Mouse (Mus musculus) kidney, postnatal 14 days (tissue): Measurements from ENCODE around the gene Zfp654.

Source experiments
- DNase-seq: peaks from one replicate; pipeline ENCODE4 v3.0.0; 2022; ENCODE audit warnings: mixed read lengths

The Zfp654 gene

DNA sequence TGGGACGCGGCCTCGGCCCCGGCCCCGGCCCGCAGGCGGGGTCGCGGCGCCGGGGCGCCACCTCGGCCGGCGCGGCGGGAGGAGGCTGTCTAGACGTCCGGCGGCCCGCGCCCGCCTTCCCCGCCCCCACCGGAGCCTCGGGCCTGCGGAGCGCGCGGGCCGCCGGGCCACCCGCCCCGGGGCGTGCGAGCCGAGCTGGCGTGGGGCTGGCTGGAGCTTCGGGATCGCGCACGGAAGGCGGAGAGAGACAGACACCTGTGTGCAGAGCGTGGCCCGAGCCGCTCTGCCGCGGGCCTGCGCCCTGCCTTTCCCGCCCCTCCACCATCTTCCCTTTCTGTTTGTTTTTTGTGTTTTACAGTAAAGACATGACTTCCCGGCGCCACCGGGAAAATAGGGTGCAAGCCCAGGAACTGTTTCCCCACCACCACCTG lies 1.0 kb upstream of the Zfp654 start:
- DNase-seq, result peak; percentile 73

DNA sequence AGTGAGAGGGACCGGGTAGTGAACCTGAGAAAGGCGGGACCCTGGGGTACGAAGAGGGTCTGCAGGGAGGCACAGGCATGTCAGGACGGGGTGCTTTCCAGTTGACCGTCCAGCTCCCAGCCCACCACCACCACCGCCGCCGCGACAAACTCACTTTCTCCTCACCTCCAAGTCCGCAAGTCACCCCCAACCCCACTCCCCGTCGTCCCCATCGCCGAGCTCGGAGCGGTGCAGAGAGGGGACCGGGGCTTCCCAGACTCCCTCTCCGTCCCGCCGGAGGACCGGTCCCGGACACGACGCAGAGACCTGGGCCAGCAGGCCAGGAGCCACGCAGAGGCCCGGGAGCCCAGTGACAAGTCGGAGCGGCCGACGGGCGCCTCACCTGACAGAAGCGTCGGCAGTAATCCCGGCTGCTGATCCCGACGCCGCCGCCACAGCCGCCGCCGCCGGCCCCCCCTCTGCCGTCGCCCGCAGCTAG lies 328 bp downstream of the Zfp654 start:
- DNase-seq, result no peak

DNA sequence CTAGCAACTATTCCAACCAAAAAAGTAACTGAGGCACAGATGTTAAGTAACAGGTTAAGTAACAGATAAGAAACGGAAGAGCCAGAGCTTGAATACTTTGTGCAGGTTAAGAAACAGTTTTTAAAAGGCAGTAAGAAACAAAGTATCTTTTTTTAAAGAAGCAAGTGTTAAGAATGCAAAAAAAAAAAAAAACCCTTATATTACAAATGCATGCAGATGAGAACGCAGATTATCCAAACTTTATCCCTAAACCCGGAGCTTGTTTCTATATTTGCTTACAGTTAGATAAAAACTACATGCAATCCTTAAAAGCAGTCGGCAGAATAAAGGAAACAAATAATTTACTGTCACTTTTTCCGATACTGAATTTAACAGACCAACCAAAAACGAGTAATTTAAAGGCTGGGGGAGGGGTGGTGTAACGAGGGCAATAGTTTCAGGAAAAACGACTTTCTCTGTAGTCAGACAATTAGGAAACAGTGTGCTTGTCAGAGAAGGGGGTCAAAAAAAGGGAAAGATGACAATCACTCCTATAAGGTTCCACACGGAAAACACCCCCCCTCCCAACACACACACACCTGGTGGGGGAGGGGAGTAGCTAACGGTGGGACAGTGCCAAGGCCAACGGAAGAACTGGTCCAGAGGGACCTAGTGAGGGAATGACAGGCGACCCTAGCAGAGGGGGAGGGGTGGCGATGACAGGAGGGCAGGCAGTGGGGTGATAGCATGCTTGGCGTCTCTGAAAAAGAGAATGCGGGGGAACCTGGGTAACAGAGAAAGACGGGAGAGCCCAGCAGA lies 966 bp downstream of the Zfp654 start:
- peak; percentile 36 for DNase-seq

DNA sequence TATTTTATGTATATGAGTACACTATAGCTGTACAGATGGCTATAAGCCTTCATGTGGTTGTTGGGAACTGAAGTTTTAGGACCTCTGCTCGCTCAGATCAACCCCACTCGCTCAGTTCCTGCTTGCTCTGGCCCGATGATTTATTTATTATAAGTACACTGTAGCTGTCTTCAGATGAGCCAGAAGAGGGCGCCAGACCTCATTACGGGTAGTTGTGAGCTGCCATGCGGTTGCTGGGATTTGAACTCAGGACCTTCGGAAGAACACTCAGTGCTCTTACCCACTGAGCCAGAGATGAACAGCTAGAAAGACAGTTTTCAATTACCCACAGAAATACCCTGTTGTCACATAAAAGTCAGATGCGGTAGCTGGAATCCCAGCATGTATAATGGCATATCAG lies 5.5 kb downstream of the Zfp654 start:
- DNase-seq, result no peak

DNA sequence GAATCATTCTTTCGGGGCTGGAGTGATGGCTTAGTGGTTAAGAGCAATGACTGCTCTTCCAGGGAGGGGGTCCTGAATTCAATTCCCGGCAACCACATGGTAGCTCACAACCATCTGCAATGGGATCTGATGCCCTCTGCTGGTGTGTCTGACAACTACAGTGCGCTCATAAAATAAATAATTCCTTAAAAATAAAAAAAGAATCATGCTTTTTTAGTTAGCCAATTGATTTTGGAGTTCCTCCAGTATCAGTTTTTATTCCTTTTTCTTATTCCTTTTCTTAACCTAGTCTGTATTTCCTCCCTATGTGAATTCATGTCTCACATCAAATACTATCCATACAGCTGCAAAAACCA lies 9.1 kb downstream of the Zfp654 start:
- DNase-seq, result no peak

DNA sequence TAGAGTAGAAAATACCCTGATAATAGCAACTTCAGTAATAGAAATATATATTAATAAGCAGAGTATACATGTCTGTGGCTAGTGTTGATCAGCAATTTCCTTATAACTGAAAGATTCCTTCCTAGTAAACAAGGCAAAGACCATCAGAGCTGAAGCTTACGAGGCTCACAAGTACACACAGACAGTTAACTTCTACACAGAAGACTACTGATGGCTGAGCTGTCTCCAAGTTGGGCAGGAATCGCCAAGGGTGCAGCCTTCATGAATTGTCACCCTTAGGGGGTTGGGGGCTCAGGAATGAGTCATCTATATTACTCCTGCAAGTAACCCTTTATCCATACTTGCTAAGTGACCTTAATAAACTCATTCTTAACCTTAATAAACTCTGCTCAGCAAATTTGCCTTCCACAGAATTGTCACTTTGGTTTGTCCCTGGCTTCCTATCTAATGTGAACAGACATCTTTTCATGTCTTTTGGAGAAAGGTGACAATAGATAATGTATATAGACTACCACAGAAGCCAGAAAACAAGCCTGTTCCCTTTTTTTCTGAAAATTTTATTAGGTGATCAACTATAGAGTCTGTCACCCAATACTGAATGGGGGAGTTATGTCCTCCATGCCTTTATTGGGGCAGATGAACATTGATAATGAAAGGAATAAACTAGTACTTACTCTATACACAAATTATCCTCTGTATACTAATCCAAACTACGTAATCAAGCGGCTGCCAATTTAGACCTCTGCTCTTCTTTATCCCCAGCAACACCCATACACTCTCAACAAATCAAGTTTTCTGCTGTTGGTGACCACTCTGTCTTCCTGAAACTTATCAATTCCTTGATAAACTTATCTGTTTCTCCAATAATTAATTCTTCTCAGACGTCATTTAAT lies 9.7 kb downstream of the Zfp654 start:
- DNase-seq, result no peak

DNA sequence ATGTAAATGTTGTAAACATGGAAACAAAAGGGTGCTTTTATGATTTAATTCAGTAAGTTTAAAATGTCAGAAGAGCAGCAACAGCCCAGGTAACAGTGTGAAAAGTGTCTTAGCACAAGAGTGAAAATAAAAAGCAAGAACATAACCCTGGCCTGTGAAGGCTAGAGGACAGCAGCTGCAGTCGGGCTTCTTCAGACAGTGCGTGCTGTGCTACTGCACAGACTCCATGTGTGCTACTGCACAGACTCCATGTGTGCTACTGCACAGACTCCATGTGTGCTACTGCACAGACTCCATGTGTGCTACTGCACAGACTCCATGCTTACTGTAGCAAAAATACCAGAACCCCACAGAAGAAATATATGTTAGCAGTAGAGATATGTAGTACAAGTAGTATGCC lies 14.7 kb downstream of the Zfp654 start:
- no peak for DNase-seq

DNA sequence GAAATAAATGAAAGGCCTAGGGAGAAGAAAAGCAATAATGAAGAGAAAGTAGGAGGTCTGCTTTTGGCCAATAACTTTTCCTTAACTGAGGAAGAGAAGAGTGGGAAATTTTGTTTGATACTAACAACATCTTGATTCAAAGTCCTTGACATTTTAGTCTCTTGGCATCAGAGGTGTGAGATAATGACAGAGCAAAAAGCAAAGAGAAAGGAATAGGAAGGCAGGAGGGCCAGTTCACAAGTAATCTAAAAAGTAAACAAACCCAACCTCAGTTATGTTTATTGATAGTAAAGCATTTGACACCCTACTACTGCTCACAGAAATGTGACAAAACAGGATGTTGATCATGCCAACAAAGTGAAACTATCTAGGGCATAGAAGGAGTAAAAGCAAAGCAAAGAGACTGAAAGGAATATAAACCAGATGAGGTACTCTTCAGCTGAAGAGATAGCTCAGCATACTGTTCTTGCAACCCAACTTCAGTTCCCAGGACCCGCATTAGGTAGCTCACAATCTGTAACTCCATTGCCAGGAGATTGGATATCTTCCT lies 15.4 kb downstream of the Zfp654 start:
- DNase-seq, result no peak

DNA sequence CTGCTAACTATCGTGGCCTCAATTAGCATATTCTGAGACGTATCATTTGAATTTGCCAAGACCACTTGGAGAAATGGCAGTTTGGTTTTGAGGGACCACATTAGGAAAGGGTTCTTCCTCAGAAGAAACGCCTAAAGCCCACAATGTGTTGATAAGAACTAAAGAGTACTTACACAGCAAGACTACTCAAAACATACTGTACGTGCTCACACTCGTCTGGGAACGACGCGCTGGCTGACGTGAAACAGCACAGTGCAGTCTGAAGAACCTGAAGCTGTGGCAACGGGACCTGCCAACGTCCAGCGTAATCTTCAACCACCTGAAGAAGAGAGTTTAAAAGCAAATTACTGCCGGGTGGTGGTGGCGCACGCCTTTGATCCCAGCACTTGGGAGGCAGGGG lies 21.2 kb downstream of the Zfp654 start:
- DNase-seq, result no peak

DNA sequence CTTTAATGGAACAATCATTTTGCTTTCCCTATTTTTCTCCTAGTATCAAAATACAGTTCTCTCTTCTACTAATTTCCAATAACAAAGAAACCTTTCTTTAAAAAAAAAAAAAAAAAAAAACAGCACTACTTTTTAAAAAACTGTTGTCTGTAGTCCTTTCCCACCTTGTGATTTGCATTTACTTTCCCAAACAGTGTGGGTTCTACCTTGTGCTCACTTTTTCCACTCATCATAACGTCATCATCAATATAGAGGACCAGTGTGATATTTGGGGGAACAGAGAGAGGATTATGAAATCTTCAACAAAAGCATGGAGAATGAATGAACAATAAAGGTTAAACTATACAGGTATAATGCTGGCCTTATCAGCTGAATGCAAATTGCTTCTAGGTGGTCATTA lies 27.0 kb downstream of the Zfp654 start:
- no peak for DNase-seq

DNA sequence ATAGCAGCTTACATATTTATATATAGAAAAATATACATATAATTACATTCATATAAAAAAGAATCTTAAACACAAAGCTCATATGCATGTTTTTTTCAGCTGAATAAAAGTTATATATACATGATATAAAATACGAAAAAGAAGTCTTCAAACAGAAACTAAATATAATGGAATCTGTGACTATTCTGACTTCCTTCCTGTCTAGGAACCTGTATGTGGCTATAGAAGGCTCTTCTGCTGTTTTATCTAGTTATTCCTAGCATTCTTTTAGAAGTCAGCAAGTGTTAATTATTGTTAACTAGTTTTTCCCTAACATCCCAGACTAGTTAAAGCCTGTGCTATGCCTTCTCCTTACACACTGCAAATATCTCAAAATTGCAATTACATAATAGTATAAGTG lies 27.6 kb downstream of the Zfp654 start:
- no peak for DNase-seq

DNA sequence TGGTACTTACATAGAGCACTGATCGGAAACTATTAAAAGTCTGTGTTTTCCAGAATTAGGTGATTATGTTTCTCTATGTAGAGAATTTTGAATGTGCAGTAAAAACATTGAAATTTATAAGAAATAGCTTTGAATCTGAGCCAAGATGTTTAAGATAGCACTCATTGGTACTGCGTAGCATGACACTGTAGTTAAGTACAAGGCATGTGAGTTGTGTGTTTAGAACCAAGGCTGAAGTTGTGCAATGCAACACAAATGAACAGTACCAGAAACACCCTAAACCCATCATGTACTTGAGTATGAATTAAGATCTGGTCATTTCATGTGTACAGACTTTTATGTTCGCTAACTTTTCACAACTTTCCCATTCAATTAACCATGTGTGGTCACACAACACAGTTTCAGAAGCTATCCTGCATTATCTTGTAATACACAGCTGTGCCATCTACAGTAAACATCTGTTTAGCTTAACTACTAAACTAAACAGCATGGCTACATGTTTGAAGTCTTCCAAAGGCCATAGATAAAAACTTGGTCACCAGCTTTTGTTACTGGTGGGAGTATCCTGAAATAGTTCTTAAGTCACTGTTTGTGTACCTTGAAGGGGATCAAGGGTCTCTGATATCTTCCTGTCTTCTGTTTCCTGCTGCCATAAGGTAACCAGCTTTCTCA lies 34.2 kb downstream of the Zfp654 start:
- DNase-seq, result no peak

DNA sequence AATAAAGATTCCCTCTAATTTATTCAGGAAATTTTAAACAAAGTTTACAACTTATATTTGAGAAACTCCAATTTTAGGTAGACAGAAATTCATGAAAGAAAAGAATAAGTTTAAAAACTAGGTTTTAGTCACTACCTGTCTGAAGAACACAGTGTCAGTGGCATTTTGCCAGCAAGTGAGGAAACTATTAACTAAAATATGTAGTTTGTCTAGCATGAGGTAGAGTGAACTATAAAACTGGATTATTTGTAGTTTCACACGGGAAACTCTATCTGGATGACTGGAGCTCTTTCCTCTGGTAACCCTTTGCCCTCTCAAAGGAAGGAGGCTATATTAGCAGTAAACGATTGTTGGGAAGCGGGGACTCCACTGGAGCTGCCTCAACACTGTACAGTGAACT lies 48.4 kb downstream of the Zfp654 start:
- DNase-seq, result peak; percentile 15

DNA sequence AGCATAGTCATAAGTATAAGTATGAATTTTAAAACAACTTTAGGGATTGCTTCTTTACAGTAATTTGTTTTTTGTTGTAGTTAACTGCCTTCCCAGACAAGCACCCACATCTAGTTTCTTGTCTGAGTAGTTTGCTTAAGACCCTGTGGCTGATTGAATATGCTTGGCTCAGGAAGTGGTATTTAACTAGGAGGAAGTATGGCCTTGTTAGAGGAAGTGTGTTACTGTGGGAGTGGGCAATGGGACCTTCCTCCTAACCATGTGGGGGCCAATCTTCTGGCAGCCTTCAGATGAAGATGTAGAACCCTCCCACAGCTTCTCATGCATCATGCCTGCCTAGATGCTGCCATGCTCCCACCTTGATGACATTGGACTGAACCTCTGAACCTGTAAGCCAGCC lies 49.8 kb downstream of the Zfp654 start:
- no peak for DNase-seq

DNA sequence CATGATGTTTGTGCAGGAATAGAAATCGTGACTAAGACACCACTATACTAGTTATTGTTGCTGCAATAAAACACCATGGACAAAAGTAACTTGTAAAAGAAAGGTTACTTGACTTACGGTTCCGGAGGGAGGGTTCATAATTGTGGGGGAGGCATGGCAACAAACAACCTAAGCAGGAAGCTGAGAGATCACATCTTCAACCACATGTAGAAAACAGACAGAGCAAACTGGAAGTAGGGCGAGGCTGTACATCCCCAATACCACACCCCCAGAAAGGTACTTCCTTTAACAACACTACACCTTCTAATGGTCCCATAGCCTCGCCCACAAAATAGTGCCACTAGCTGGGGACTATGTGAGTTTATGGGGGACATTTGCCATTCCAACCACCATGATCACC lies 51.1 kb downstream of the Zfp654 start:
- DNase-seq, result no peak

DNA sequence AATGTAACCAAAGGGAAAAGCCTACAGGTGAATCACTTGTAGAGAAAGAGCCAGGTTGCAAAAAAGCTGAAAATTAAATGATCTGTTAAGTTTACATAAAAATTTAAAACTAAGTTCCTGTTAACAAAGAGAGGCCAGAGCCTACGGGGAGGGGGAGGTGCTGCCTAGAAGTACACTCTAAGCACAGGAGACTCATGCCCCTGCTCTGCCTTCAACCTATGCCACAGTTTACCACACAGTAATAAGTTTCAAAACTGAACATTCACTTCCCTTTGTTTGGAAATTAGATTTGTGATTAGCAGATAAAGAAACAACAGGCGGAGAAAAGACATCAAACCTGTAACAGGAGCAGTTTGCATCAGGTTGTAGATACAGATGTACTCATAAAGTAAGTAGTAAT lies 56.6 kb downstream of the Zfp654 start:
- no peak for DNase-seq

DNA sequence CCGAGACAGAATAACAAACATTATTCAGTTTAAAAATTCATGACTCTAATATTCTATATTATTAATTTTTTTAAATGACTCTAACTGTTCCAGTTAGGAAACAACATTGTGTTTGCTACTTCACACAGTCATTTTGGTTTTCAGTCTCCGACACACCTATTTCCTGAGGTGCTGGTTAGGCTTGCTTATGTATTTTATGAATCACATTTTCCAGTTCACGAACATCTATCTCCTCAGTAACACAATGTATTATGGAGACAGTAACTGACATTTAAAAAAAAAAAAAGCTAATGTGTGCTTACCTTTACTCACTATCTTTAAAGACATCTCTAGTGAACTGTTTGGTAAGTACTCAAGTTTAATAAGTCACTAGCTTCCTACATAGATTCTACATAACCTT lies 61.7 kb downstream of the Zfp654 start:
- no peak for DNase-seq

DNA sequence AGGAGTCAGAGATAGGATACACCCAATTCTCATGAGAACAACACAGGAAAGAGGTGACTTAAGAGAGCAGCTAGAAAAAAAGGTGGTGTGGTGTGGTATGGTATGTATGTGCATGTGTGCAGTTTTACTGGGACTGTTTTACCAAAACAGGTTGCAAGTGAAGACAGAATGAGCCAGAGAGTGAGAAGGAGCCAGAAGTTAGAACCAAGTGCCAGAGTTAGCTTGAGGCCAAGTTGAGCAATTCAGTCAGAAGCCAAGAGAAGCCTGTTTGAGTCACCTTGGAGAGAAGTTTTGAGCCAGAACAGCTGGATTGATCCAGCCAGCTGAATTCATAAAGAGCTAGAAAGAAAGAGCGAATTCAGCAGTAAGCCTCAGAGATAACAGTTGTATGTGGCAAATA lies 75.9 kb downstream of the Zfp654 start:
- DNase-seq, result no peak

DNA sequence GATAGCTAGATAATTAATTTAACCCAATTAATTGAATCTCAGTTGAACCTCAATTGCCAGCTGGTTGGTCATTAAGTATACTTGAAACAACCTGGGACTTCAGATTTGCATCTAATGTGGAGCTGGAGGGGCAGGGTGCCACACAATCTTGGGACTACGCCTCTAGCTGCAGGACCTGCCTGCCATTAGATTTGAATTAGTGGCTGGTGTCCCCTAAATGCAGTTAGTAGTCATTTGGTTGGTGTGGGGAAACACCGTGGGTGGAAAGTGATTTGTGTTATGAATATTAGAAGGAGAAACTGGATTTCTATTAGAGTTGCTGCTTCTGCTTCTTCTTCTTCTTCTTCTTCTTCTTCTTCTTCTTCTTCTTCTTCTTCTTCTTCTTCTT lies 80.0 kb downstream of the Zfp654 start:
- no peak for DNase-seq

DNA sequence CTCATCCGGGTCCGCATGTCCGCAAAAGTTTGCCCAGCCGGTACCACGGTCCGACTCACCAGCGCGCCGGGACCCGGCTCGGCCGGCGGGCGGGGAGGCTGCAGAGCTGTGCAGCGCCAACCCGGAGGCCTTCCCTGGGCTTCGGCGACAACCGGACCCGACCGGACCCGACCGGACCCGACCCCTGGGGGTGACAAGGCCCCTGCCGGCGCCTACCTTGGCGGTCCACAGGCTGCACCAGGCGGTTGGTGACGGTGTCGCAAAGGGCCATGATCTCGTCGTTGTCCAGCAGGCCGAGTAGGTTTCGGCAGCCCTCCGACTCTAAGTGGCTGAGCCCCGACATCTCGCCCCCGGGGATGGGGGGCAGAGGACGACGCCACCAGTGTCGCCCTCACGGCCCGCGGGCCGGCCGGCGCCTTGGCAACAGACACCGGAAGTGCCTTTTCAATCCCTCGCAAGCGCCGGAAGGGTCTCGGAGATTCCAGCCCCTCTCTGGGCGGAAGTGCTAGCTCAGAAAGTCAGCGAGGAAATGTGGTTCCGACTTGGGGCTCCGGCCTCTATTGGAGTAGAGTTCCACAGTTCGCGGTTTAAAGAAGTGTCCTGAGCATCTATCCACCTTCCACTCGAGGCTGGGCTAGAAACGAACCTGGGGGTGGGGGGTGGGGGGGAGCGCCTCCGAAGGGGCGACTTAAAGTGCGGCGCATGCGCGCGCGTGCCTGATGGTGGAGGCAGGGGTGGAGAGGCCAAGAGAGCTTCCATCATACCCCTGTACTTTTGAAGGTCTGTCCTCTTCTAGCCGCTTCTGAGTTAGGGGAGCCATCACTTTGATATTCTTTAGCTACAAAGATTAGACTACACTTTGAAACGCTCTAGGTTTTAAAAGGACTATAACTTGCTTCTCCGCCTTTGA lies 80.7 kb downstream of the Zfp654 start, which contains the start of gene 4930453N24Rik:
TSS of gene 4930453N24Rik (minus strand) at position 641 of the 910 bp plus-strand sequence.
- DNase-seq, result peak; percentile 90

DNA sequence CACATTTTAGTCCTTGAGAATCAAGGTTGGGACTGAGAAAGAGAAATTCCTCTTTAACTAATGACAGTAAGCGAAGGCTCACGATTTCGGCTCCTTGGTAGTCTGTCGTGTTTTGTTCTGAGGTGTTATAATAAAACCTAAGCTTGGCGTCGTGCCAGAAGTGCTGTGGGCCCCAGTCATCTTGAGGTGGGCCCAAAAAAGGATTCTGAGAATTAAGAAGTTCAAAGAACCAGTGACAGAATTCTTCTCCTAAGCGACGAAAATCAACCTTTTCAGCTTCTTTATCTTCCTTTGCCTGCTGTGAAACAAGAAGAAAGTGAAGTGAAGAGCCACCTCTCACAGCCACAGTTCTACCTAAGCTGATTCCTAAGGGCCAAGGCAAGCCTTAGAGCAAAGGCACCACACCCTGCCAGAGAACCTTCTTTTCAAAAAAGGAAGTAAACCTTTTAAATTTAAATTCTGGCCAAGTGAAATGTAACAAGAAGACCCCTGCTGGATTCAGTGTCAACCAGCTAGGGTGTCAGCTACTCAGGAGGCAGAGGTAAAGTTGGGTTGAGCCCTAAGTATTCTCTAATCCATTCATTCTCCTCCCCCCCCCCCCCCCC lies 84.7 kb downstream of the Zfp654 start:
- DNase-seq, result no peak

DNA sequence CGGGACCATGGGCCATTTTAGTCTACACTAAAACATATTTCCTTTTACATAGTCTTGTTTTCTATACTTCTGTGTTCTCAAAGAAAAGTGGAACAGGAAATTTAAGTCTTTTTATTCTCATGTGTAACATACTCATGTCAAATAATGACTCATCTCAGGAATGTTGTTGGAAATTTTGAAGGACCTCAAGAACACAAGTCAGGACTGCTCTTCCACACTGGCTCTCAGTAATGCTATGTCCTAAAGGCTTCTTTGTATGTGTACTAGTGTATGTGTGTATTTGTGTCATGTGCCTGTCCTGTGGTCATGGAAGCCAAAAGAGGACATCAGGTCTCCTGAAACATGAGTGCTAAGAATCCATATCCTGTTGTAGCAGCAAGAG lies 92.2 kb downstream of the Zfp654 start:
- no peak for DNase-seq
